Mouse (Mus musculus) central nervous system, embryonic 11.5 days (tissue): Measurements from ENCODE around the gene Ly6g5b. TPM values are rescaled to one million over a fixed set of nuclear protein-coding genes. Genes with fewer than 3 reads are reported as not detected.

Experiments
- polyA plus RNA-seq: library from polyadenylated mRNA; depleted of rRNA; stranded (reverse); fragments of >200 nt; gene quantifications from 2 replicates; pipeline ENCODE4 v1.2.3, GENCODE M21; 2012; rRNA removed

Gene Ly6g5b
- polyA plus RNA-seq, 1 experiment = 1.1 TPM

Other genes with a start within 250 kb of the Ly6g5b start
- 73.5 and 98.0 TPM in 2 replicates for gene Zbtb12, start 235.9 kb downstream of the Ly6g5b start, polyA plus RNA-seq
- not detected in 2 replicates for gene Gm20547, start 233.4 kb downstream of the Ly6g5b start, polyA plus RNA-seq
- gene C2, start 217.2 kb downstream of the Ly6g5b start, polyA plus RNA-seq = 1.6 and 2.2 TPM in 2 replicates
- 218 and 222 TPM in 2 replicates for gene Ehmt2, start 217.0 kb downstream of the Ly6g5b start, polyA plus RNA-seq
- gene Slc44a4, start 201.0 kb downstream of the Ly6g5b start, polyA plus RNA-seq = 0.08 and 0.11 TPM in 2 replicates
- 14.5 and 15.9 TPM in 2 replicates for gene Neu1, start 184.2 kb downstream of the Ly6g5b start, polyA plus RNA-seq
- gene Hspa1b, start 156.2 kb downstream of the Ly6g5b start, polyA plus RNA-seq = 3.0 and 3.4 TPM in 2 replicates
- gene Gm20481, start 145.5 kb downstream of the Ly6g5b start, polyA plus RNA-seq = not detected in 2 replicates
- gene Hspa1a, start 143.3 kb downstream of the Ly6g5b start, polyA plus RNA-seq = 1.4 and 2.2 TPM in 2 replicates
- 0.22 and 0.31 TPM in 2 replicates for gene Hspa1l, start 142.7 kb downstream of the Ly6g5b start, polyA plus RNA-seq
- gene Lsm2, start 133.6 kb downstream of the Ly6g5b start, polyA plus RNA-seq = 98.3 and 206 TPM in 2 replicates
- 127 and 135 TPM in 2 replicates for gene Vars, start 114.4 kb downstream of the Ly6g5b start, polyA plus RNA-seq
- gene Vwa7, start 98.8 kb downstream of the Ly6g5b start, polyA plus RNA-seq = 0.60 and 0.76 TPM in 2 replicates
- 6.4 and 8.8 TPM in 2 replicates for gene Sapcd1, start 87.4 kb downstream of the Ly6g5b start, polyA plus RNA-seq
- gene Msh5, start 68.7 kb downstream of the Ly6g5b start, polyA plus RNA-seq = 6.7 and 11.0 TPM in 2 replicates
- 122 and 142 TPM in 2 replicates for gene Clic1, start 65.5 kb downstream of the Ly6g5b start, polyA plus RNA-seq
- gene Ddah2, start 56.4 kb downstream of the Ly6g5b start, polyA plus RNA-seq = 392 and 957 TPM in 2 replicates
- 0.19 and 0.28 TPM in 2 replicates for gene Ly6g6c, start 50.0 kb downstream of the Ly6g5b start, polyA plus RNA-seq
- gene Mpig6b, start 49.2 kb downstream of the Ly6g5b start, polyA plus RNA-seq = 0.67 and 0.88 TPM in 2 replicates
- gene Ly6g6e, start 38.5 kb downstream of the Ly6g5b start, polyA plus RNA-seq = 0.18 and 0.29 TPM in 2 replicates
- gene Ly6g6d, start 37.4 kb downstream of the Ly6g5b start, polyA plus RNA-seq = 2.5 and 3.0 TPM in 2 replicates
- gene Ly6g6f, start 29.8 kb downstream of the Ly6g5b start, polyA plus RNA-seq = 0.83 and 1.1 TPM in 2 replicates
- gene Abhd16a, start 26.2 kb downstream of the Ly6g5b start, polyA plus RNA-seq = 39.3 and 52.2 TPM in 2 replicates
- not detected in 2 replicates for gene Ly6g5c, start 7.1 kb downstream of the Ly6g5b start, polyA plus RNA-seq
- 19.6 and 31.0 TPM in 2 replicates for gene Gpank1, start 6.0 kb upstream of the Ly6g5b start, polyA plus RNA-seq
- gene Csnk2b, start 6.6 kb upstream of the Ly6g5b start, polyA plus RNA-seq = 156 and 178 TPM in 2 replicates
- gene D17H6S53E, start 10.9 kb upstream of the Ly6g5b start, polyA plus RNA-seq = 5.3 and 13.0 TPM in 2 replicates
- 10.2 and 22.4 TPM in 2 replicates for gene Apom, start 16.6 kb upstream of the Ly6g5b start, polyA plus RNA-seq
- gene Bag6, start 19.8 kb upstream of the Ly6g5b start, polyA plus RNA-seq = 201 and 247 TPM in 2 replicates
- 320 and 416 TPM in 2 replicates for gene Prrc2a, start 49.5 kb upstream of the Ly6g5b start, polyA plus RNA-seq
- gene Aif1, start 60.6 kb upstream of the Ly6g5b start, polyA plus RNA-seq = 3.3 and 4.8 TPM in 2 replicates
- gene Lst1, start 73.0 kb upstream of the Ly6g5b start, polyA plus RNA-seq = 7.8 and 12.4 TPM in 2 replicates
- 0.25 and 0.34 TPM in 2 replicates for gene Ltb, start 79.0 kb upstream of the Ly6g5b start, polyA plus RNA-seq
- 0.07 and 0.09 TPM in 2 replicates for gene Tnf, start 86.6 kb upstream of the Ly6g5b start, polyA plus RNA-seq
- 0.04 and 0.07 TPM in 2 replicates for gene Lta, start 89.9 kb upstream of the Ly6g5b start, polyA plus RNA-seq
- not detected in 2 replicates for gene Gm16181, start 105.4 kb upstream of the Ly6g5b start, polyA plus RNA-seq
- 17.3 and 17.7 TPM in 2 replicates for gene Atp6v1g2, start 118.2 kb upstream of the Ly6g5b start, polyA plus RNA-seq
- gene Nfkbil1, start 120.4 kb upstream of the Ly6g5b start, polyA plus RNA-seq = 12.8 and 19.3 TPM in 2 replicates
- 967 and 1,050 TPM in 2 replicates for gene Ddx39b, start 126.3 kb upstream of the Ly6g5b start, polyA plus RNA-seq
- 19.9 and 27.4 TPM in 2 replicates for gene H2-D1, start 147.3 kb upstream of the Ly6g5b start, polyA plus RNA-seq
- gene H2-Q1, start 205.0 kb upstream of the Ly6g5b start, polyA plus RNA-seq = 0.04 and 0.06 TPM in 2 replicates
- 0.43 and 1.0 TPM in 2 replicates for gene H2-Q2, start 226.8 kb upstream of the Ly6g5b start, polyA plus RNA-seq